Mouse (Mus musculus) ES-E14 (cell line): ENCODE measurements at regions not wholly inside any gene's neighbourhood (a gene's known extent, or its start where the extent isn't known, plus 50 kb on each side); places are given as distances from the start of the nearest gene placed in this dataset.

Experiments
- CHD2 ChIP-seq: IDR thresholded peaks from 2 replicates; pipeline ENCODE4 v1.6.1; 2014; ENCODE audit warnings: mild to moderate bottlenecking, low read depth, low read length, inconsistent platforms
- HCFC1 ChIP-seq: IDR thresholded peaks from 2 replicates; pipeline ENCODE4 v1.6.1; 2012; ENCODE audit warnings: low read length, inconsistent platforms, borderline replicate concordance; ENCODE audit not compliant: insufficient read depth
- MAFK ChIP-seq: IDR thresholded peaks from 2 replicates; pipeline ENCODE4 v1.6.1; 2014; ENCODE audit warnings: mild to moderate bottlenecking, low read depth, low read length, inconsistent platforms; ENCODE audit not compliant: insufficient read depth
- ZC3H11A ChIP-seq: IDR thresholded peaks from 2 replicates; pipeline ENCODE4 v1.6.1; 2012; ENCODE audit warnings: low read depth, mild to moderate bottlenecking, inconsistent platforms, low read length, borderline replicate concordance

GRCm38 (mm10) chr16:89702406-89702805, 131.4 kb upstream of the Krtap11-1 start:
- no peak for TF ChIP-seq ZC3H11A
- no peak for TF ChIP-seq CHD2
- no peak for TF ChIP-seq HCFC1
- no peak for TF ChIP-seq MAFK
